Mouse (Mus musculus): Measurements from ENCODE around the gene Antxrl. TPM values are rescaled to one million over a fixed set of nuclear protein-coding genes. Genes with fewer than 3 reads are reported as not detected.

Gene Antxrl
- total RNA-seq, 2 experiments from 2014 or later, result not detected

- no peak for DNase-seq
- no peak overlapping the region for H3K4me3 ChIP-seq
- H3K27ac ChIP-seq, result no peak overlapping the region
- intact Hi-C loops (cut with DNase I), result no loop called here
- TF ChIP-seq CTCF (IDR thresholded peaks at IDR 0.05), result no peak
Measured at GRCm38 (mm10) chr14:34107594-34107993, 55.1 kb downstream of the Antxrl start.

- TF ChIP-seq CTCF (IDR thresholded peaks at IDR 0.05), result no peak
- H3K4me3 ChIP-seq, result no peak overlapping the region
- intact Hi-C loops (cut with DNase I), result no loop called here
- H3K27ac ChIP-seq, result no peak overlapping the region
- no peak for DNase-seq
Measured at GRCm38 (mm10) chr14:34114311-34114710, 61.8 kb downstream of the Antxrl start.

- Histone ChIP-seq H3K4me3 (no peak overlapping the region), H3K27ac (no peak overlapping the region)
- intact Hi-C loops (cut with DNase I), result no loop called here
- no peak for DNase-seq
- TF ChIP-seq CTCF (IDR thresholded peaks at IDR 0.05), result no peak
Measured at GRCm38 (mm10) chr14:34119046-34119723, 66.7 kb downstream of the Antxrl start.

- DNase-seq, result no peak
- no peak for TF ChIP-seq CTCF (IDR thresholded peaks at IDR 0.05)
- H3K4me3 ChIP-seq, result no peak overlapping the region
- intact Hi-C loops (cut with DNase I), result no loop called here
- H3K27ac ChIP-seq, result no peak overlapping the region
Measured at GRCm38 (mm10) chr14:34120016-34120910, 67.8 kb downstream of the Antxrl start.

- no peak for TF ChIP-seq CTCF (IDR thresholded peaks at IDR 0.05)
- intact Hi-C loops (cut with DNase I), result no loop called here
Measured at GRCm38 (mm10) chr14:34120923-34121351, 68.4 kb downstream of the Antxrl start.

GRCm38 (mm10) chr14:34121691-34122090 lies 69.2 kb downstream of the Antxrl start:
- no peak for TF ChIP-seq CTCF (IDR thresholded peaks at IDR 0.05)
- no peak overlapping the region for H3K4me3 ChIP-seq
- intact Hi-C loops (cut with DNase I), result no loop called here
- no peak for DNase-seq
- H3K27ac ChIP-seq, result no peak overlapping the region

More at GRCm38 (mm10) chr14:34120923-34121351, 68.4 kb downstream of the Antxrl start:
- Histone ChIP-seq H3K4me3 (no peak overlapping the region), H3K27ac (no peak overlapping the region)
- no peak for DNase-seq

Other genes starting within 250 kb of the Antxrl start
- 1 to 10 TPM; 1.1 to 1.9 TPM for gene Gdf10, start 129.1 kb upstream of the Antxrl start, total RNA-seq (2021)
- gene Gdf2, start 111.7 kb upstream of the Antxrl start, total RNA-seq (2021), result not detected
- gene Rbp3, start 98.7 kb upstream of the Antxrl start, total RNA-seq (2021), result not detected
- not detected for gene Zfp488, start 73.9 kb upstream of the Antxrl start, total RNA-seq (2021)
- gene Gm30083, start 37.5 kb upstream of the Antxrl start, total RNA-seq (2021), result not detected
- not detected for gene Gm5460, start 35.9 kb upstream of the Antxrl start, total RNA-seq (2021)
- gene Anxa8, start 33.3 kb downstream of the Antxrl start, total RNA-seq (2021), result 1 to 10 TPM; 1.1 TPM
- not detected for gene A630023A22Rik, start 50.0 kb downstream of the Antxrl start, total RNA-seq (2021)
- under 1 TPM in 1 of 2 experiments, not detected in 1; 0.06 TPM for gene Npy4r, start 99.8 kb downstream of the Antxrl start, total RNA-seq (2021)
- under 1 TPM; 0.03 to 0.23 TPM for gene Gprin2, start 148.9 kb downstream of the Antxrl start, total RNA-seq (2021)
- gene Syt15, start 166.9 kb downstream of the Antxrl start, total RNA-seq (2021), result under 1 TPM; 0.47 to 0.71 TPM